Mouse (Mus musculus): ENCODE results near the gene Snx12. TPM values are rescaled to one million over a fixed set of nuclear protein-coding genes. Genes with fewer than 3 reads are reported as not detected.

Snx12 gene
- total and polyA plus RNA-seq, 3 experiments, result 31.5 to 56.7 (median 52.1) TPM

GRCm38 (mm10) chrX:101156369-101156768 is 66.0 kb downstream of the Snx12 start (continued):
- no peak for TF ChIP-seq NELFE (IDR thresholded peaks at IDR 0.05; ENCODE audit: low read depth, low read length)

- H3K27ac ChIP-seq (ENCODE audit: insufficient read depth, low read depth), result no peak overlapping the region
- H3K27me3 ChIP-seq (replicated peaks), result no peaks in the 10 kb centered on the region
- dilution Hi-C loops (cut with MboI; ENCODE audit: extremely low pct_ligation_motif_present, extremely low pct_unique_long_range_greater_than_20kb, low sequenced_read_pairs), result no loop called here
- H3K79me2 ChIP-seq (replicated peaks; ENCODE audit: control insufficient read depth, extremely low read depth, insufficient read depth, poor library complexity, severe bottlenecking), result no peaks in the 10 kb centered on the region
- H3K36me3 ChIP-seq (replicated peaks in 1 of 2; ENCODE audit: control insufficient read depth in 1 of 2, insufficient read depth in 1 of 2, low read length in 1 of 2), result no peaks in the 10 kb centered on the region
- no peak for DNase-seq (ENCODE audit: extremely low read depth)
- TF ChIP-seq RCOR1 (conservative IDR thresholded peaks at IDR 0.05; ENCODE audit: low read depth, low read length), result no peak
- no peak overlapping the region for H3K9ac ChIP-seq (ENCODE audit: insufficient read depth, low read depth)
- in situ Hi-C loops (cut with MboI; ENCODE audit: low pct_ligation_motif_present, low pct_unique_long_range_greater_than_20kb, low sequenced_read_pairs), result loop anchor here (25.0 kb wide), 2 partner anchors 140 to 340 kb away; partner anchors contain the start of gene Nlgn3
- no peak overlapping the region for H3K4me2 ChIP-seq (ENCODE audit: insufficient read depth, low read depth, poor library complexity, severe bottlenecking)
- H3K9me3 ChIP-seq (replicated peaks; ENCODE audit: low read length), result no peaks in the 10 kb centered on the region
- H3K4me1 ChIP-seq (ENCODE audit: control insufficient read depth in 1 of 2, insufficient read depth in 2 of 2), result no peaks in the 10 kb centered on the region
- no peak overlapping the region for H3K4me3 ChIP-seq (replicated peaks in 1 of 3; ENCODE audit: low read depth in 2 of 3, low read length in 2 of 3, poor library complexity in 1 of 3)
Observed at GRCm38 (mm10) chrX:101147506-101147905, 74.9 kb downstream of the Snx12 start.

- H3K9ac ChIP-seq (ENCODE audit: insufficient read depth, low read depth), result no peak overlapping the region
- H3K4me2 ChIP-seq (ENCODE audit: insufficient read depth, low read depth, poor library complexity, severe bottlenecking), result peak overlapping the region; percentile 36; the same call in 1 of the 2 replicates
- dilution Hi-C loops (cut with MboI; ENCODE audit: extremely low pct_ligation_motif_present, extremely low pct_unique_long_range_greater_than_20kb, low sequenced_read_pairs) (no loop called here), in situ Hi-C loops (cut with MboI; ENCODE audit: low pct_ligation_motif_present, low pct_unique_long_range_greater_than_20kb, low sequenced_read_pairs) (loop anchor here (5.0 to 25.0 kb wide), 3 partner anchors 155 to 355 kb away; partner anchors contain the start of gene Nlgn3)
- TF ChIP-seq TCF12 (IDR thresholded peaks at IDR 0.05; ENCODE audit: low read depth, low read length) (no peak), BHLHE40 (IDR thresholded peaks at IDR 0.05; ENCODE audit: low read depth, low read length) (peak; percentile 76), MYC (IDR thresholded peaks at IDR 0.05; ENCODE audit: low read depth, low read length) (no peak), EP300 (IDR thresholded peaks at IDR 0.05; ENCODE audit: low read length) (no peak), IRF4 (IDR thresholded peaks at IDR 0.05; ENCODE audit: low read depth, low read length) (no peak), PAX5 (IDR thresholded peaks at IDR 0.05; ENCODE audit: low read length) (no peak), E2F4 (IDR thresholded peaks at IDR 0.05; ENCODE audit: insufficient replicate concordance, low read depth, low read length) (no peak), CHD1 (IDR thresholded peaks at IDR 0.05; ENCODE audit: low read depth, low read length) (no peak), CTCF (conservative IDR thresholded peaks at IDR 0.05 in 1 of 2, IDR thresholded peaks at IDR 0.05 in 1 of 2; ENCODE audit: low read depth in 2 of 2, low read length in 2 of 2) (peak; percentile 21 to 72; a peak in 3 of 4 replicates), RAD21 (IDR thresholded peaks at IDR 0.05; ENCODE audit: low read depth, low read length) (peak; percentile 73), POLR2AphosphoS2 (IDR thresholded peaks at IDR 0.05; ENCODE audit: low read depth, low read length) (no peak), SIN3A (IDR thresholded peaks at IDR 0.05; ENCODE audit: low read length) (no peak), ZNF384 (IDR thresholded peaks at IDR 0.05; ENCODE audit: low read depth, low read length) (peak; percentile 76), UBTF (IDR thresholded peaks at IDR 0.05; ENCODE audit: low read depth, low read length) (no peak), SMC3 (IDR thresholded peaks at IDR 0.05; ENCODE audit: low read depth, low read length) (peak; percentile 59), JUND (conservative IDR thresholded peaks at IDR 0.05; ENCODE audit: low read depth, low read length) (no peak), NELFE (IDR thresholded peaks at IDR 0.05; ENCODE audit: low read depth, low read length) (no peak), JUN (IDR thresholded peaks at IDR 0.05; ENCODE audit: insufficient read depth, low read depth, low read length) (no peak), ZKSCAN1 (IDR thresholded peaks at IDR 0.05; ENCODE audit: borderline replicate concordance, low read depth, low read length) (no peak; the same call in 1 of the 2 replicates)
- H3K4me3 ChIP-seq (replicated peaks in 1 of 3; ENCODE audit: low read depth in 2 of 3, low read length in 2 of 3, poor library complexity in 1 of 3), result no peak overlapping the region
- H3K79me2 ChIP-seq (replicated peaks; ENCODE audit: control insufficient read depth, extremely low read depth, insufficient read depth, poor library complexity, severe bottlenecking), result no peaks in the 10 kb centered on the region
- no peaks in the 10 kb centered on the region for H3K9me3 ChIP-seq (replicated peaks; ENCODE audit: low read length)
- no peak overlapping the region for H3K27ac ChIP-seq (ENCODE audit: insufficient read depth, low read depth)
- H3K4me1 ChIP-seq (ENCODE audit: control insufficient read depth in 1 of 2, insufficient read depth in 2 of 2), result peaks cover 0 to 4% of the 10 kb centered on the region in 2 experiments; a peak in 1 of 4 replicates
- no peaks in the 10 kb centered on the region for H3K36me3 ChIP-seq (replicated peaks in 1 of 2; ENCODE audit: control insufficient read depth in 1 of 2, insufficient read depth in 1 of 2, low read length in 1 of 2)
- H3K27me3 ChIP-seq (replicated peaks), result no peaks in the 10 kb centered on the region
- peak; percentile 59 for DNase-seq (ENCODE audit: extremely low read depth)
Observed at GRCm38 (mm10) chrX:101131992-101132791, 90.2 kb downstream of the Snx12 start.
